Mouse (Mus musculus) megakaryocyte-erythroid progenitor cell, adult 5 weeks (primary cell): ENCODE data around the gene Rgs17. TPM values are rescaled to one million over a fixed set of nuclear protein-coding genes. Genes with fewer than 3 reads are reported as not detected.

ENCODE experiments used
- polyA plus RNA-seq: library from polyadenylated mRNA; stranded (reverse); fragments of >175 nt; gene quantifications from 2 replicates; pipeline ENCODE4 v1.2.3, GENCODE M21; 2012

Gene Rgs17
- 0.09 TPM in 1 of 2 replicates, not detected in the other for polyA plus RNA-seq

GRCm38 (mm10) chr10:5922294-5922828 is at the start of gene Rgs17:
TSS of gene Rgs17 (minus strand) at chr10:5922400.

GRCm38 (mm10) chr10:5823740-5824491 is 98.3 kb downstream of the Rgs17 start, which contains the start of gene Mtrf1l:
TSS of gene Mtrf1l (minus strand) at chr10:5823910.

GRCm38 (mm10) chr10:5805243-5805730 is 116.9 kb downstream of the Rgs17 start, which contains the start of gene Fbxo5:
TSS of gene Fbxo5 (minus strand) at chr10:5805600.

Other genes with a start within 250 kb of the Rgs17 start
- 6.0 and 8.3 TPM in 2 replicates for gene Fbxo5, start 116.8 kb downstream of the Rgs17 start, polyA plus RNA-seq
- gene Mtrf1l, start 98.5 kb downstream of the Rgs17 start, polyA plus RNA-seq: 3.5 and 4.3 TPM in 2 replicates